Mouse (Mus musculus) regulatory T cell (primary cell): ENCODE results near the gene Mlph.

Source experiments
- in situ Hi-C: fragments of 300-600 bp; cut with MboI, MseI; formaldehyde crosslinking; loops from one replicate; pipeline ENCODE4 v1.15.1; 2025; ENCODE audit warnings: high pct_unique_total_duplicates

Gene Mlph

DNA sequence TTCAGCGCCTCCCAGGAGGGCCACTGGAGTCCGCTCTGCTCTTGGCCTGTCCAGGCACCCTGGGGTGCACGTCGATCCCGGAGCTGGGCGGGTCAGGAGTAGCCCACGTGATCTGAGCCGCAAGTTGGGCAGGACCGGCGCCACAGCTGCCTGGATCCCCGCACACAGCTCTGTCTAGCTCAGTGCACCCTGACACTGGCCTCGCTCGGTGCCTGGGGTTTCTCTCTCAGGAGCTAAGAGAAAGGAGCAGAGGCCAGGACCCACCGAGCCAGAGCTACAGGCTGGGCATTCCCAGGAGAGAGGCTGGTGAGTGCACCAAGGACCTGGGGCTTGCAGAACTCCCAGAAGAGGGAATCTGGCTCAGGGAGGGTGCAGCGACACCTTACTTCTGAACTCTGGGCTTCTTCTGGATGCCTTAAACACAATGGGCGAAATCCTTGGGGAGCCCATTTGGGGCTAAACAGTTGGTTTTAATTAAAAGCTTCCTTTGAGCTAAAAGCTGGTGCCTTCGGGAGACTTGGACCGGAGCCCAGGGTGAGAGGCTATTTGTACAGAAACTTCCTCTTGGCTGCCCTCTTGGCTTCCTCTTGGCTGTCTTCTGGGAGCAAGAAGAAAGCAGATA, at the start of gene Mlph:
Gene Mlph, plus strand, starts transcription at position 138 of the 622 bp plus-strand sequence.
- in situ Hi-C loops, result no loop called here

DNA sequence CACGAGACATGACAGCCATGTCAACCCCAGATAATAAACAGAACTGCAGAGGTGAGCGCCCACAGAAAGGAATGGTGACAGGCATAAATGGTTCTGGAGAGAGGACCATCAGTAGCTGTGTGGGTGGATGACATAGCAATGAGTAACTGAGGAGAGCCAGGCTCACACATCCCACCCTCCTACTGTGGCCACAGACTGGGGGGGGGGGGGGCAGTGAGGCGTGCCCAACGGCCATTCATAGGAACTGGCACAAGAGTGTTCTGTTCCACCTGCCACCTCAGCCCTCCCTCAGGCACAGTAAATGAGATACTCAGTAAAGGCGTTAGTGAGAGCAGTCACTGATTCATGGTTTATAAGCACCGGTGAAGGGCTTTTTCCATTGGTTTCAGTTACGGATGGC, 48.2 kb upstream of the Mlph start:
- in situ Hi-C loops, result no loop called here

DNA sequence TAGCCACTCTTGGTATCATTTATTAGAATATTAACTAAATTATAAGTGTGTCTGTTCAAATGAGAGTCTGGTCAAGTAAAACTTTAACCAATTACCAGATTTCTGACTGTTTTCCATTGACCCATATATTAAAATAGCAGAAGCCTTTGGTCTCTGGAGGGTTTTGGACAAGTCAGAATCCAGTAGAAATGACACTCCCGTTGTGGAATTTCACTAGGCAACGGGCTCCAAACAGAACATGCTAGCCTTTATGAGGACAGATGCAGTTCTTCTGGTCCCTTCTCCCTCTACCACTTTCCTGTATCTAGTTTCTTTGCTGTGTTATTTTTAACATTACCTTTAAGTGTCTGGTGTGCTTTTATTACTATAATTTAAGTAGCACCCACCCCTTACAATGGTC, 44.3 kb upstream of the Mlph start:
- in situ Hi-C loops, result no loop called here

DNA sequence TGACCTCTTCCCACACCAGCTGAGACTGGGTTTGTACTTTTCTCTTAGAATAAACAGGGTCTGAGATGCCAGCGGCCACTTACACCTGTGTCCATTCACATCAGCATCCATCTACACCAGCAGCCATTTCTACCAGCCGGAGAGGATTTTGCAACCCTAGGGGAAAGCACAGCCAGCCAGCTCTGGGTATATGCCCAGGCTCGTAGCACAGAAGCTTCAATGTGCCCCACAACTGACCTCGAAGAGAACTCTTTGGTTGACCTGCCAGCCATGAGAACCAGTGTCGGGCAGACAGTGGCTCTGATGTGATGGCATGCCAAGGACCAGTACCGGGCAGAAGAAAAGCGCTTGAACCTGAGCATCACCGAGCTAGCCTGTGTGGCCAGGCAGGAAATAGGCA, 39.5 kb upstream of the Mlph start:
- in situ Hi-C loops, result no loop called here

DNA sequence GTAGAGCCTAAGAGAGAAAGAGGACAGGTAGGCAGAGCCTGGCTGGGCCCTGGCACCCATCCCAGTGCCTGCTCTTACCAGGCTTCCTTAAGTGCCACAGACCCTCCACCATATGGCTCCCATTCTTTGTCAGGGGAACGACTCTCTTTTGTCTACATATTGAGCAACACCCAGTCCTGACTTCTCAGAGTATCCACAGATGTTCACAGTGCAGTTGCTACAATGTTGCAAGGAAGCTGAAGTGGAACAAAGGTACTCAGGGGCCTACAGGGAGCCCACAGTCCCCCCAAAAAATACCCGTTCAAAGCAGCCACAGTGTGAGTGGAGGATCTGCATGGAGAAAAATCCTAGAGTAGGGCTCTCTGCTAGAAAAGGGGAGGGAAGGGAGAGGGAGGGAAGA, 38.9 kb upstream of the Mlph start:
- in situ Hi-C loops, result no loop called here

DNA sequence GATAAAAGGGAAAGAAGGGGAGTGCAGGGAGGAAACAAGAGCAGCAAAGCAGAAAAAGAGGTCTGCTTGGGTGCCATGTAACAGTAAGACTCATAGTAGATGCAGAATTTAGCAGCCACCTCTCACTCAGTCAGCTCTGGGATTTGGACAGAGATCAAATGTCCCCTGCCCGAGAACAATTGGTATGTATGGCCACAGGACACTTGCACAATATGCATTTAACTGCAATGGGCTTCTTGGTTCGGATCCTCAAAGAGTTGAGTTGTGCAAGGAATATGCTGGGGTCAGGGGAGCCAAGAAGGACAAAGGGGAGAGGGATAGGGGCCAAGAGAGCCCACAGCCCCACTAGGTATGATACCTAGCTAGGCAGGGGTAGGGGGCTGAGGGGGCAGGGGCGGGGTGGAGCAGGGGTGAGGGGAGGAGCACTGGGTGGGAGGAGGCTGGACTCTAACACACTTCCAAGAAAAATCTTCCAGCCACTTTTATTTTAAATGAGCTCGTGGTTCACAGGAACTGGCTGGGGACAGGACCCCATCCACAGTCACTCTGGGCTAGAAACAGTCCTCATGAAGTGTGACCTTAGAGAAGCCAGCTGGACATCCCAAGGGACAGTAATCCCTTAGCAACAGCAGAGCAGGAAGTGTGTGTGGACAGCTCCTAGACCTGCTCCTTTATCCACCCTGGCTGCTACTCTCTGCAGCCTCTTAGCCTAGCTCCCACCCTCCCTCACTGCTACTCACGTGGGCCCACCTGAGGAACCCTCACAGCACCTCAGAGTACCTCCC, 38.2 kb upstream of the Mlph start:
- in situ Hi-C loops, result no loop called here

DNA sequence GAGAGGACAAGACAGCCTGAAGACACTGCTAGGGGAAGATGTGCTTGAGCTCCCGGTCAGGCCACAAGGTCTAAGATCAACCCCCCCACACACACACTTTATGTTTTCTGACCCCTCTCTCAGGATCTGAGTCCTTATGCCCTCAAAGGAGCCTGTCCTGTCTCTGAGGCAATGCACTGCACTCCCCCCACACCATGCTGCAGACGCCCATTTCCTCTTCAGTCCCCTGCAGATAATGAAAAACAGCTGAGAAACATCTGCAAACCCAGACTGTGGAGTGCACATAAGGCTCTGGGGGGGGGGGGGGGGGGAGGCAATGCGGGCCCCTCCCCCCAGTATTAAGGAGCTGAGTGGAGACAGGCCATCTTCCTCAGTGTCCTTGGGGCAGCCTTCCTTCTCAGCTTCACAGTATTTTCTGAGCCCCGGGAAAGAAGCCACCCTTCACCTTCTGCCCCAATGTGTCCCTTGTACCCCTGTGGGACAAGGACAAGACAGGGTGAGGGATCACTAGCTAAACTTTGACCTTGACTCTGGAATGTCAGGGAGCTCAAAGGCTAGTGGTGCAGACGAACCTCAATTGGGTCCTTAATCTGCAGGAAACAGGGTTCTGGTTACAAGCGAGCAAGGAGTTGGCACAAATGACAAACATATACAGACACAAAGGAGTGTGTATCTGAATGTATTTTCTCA, 29.0 kb upstream of the Mlph start:
- in situ Hi-C loops, result no loop called here

DNA sequence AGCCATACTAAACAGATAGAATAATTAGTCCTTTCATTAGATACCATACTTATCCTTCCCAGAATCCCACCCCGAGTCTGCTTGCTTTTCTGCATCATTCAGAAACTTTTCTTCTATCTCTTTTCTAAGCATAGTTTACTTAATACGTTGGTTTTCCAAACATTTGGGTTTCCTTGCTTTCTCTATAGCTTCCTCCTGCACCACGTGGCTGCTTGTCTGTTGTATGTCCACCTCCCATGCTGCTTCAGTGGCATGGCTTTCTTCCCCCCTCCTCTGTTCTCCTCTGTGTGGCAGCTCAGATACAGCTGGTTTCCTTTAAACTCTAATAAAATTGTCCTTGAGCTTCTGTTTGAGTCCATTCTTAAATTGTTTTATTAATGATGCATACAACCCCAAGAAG, 20.4 kb upstream of the Mlph start:
- in situ Hi-C loops, result no loop called here

DNA sequence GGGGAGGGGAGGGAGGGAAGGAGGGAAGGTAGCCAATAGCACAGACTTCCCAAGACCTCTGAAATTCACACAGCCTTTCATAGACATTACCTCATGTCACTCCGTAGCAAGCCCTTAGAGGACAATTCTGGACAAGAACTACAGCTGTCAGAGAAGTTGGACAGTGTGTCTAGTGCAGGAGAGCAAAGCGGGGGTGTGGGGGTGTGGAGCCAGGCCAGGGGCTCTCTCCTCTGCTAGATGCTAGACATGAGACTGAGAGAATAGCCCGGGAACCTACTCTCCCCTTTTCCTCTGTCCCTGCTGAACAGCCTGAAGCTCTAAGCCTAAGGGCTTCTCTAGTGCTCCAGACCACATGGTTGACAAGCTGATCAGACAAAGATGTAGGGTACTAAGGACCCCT, 19.9 kb upstream of the Mlph start:
- in situ Hi-C loops, result no loop called here

DNA sequence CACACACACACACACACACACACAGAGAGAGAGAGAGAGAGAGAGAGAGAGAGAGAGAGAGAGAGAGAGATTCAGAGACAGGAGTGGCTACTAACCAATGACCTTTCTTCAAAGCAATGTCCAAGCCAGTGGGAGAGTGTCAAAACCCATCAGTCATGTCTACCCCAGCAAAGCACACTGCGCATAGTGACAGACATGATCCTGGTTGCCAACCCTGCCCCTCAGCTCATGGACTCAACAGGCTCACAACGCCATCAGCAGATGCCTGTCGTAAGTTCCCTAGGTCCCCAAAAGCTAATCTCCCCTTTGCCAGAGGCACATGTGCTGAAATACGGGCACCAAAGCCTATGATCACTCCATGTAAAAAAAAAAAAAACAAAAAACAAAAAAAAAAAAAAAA, 18.6 kb upstream of the Mlph start:
- in situ Hi-C loops, result no loop called here

DNA sequence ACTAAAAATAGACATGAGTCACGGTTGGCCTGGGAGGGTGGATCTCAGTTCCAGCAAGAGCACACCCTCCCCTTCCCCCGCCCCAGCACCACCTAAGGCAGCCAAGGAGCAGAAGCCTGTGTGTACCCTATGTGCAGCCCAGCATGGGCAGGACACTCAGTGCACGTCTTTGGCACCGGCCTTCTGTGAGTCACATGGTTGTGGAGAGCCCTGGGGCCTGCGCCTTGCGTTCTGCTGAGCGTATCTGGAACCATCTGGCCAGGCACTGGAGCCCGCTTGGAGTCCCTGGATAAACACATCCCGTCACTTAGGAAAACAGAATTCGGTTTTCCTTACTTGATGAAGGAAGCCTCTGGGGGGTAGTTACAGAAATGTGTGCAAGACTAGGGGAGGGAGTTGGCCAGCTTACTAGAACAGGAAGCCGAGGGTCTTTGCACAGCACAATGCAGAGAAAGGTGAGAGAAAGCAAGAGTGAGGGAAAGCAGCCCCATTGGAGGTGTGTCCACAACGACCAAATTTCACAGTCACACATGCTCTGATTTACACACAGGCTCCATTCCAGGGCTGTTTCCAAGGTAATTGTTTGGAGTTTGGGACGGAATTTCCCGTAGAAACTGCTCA, 18.0 kb upstream of the Mlph start:
- in situ Hi-C loops, result no loop called here

DNA sequence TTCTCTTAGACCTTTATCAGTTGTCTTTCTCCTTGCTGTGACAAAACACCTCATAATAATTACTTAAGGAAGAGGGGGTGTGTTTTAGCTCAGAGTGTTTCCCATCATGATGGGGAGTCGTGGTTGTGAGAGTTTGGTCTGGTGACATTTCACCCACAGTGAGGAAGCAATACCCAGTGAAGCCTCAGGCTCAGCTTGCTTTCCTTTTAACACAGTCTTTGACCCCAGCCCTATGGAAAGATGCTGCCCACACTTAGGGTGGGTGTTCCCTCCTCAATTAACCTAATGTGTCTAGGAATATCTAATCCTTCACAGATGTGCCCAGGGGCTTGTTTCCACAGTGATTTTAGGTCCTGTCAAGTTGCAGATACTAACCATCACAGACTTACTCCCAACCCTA, 16.9 kb upstream of the Mlph start:
- in situ Hi-C loops, result no loop called here

DNA sequence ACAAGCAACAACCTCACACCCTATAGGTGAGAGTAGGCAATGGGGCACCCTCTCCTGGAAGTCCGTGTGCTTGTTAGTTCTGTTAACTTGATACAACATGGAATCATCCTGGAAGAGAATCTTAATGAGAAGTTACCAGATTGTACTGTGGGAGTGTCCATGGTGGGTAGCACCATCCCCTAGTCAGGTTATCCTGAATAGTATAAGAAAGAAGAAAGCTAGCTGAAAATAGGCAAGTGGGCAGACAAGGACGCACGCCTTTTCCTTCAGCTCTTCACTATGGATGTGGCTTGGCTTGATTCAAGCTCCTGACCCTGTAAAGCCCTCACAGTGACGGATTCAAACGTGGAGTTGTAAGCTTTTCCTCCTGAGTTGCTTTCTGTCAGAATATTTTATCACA, 15.1 kb upstream of the Mlph start:
- in situ Hi-C loops, result loop anchor here (5.0 kb wide), 1 partner anchor 57 kb away; no protein-coding TSS in a partner anchor

DNA sequence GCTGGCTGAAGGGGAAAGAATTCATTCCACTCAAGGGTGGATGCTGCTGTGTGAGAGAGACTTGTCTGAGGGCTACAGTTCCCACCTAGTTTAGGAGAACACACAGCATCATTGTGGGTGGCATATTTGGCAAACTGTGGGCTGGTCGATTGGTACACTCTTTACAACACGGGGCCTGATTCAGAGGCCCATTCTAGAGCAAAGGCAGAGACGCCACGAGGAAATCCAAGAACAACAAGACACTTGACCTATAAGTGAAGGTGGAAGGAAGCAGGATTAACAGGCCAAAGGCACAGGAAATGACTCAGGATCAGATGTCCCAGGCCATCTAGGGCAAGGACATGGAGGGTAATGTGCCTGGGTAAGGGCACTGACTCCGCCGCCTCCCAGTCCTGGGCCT, 14.5 kb upstream of the Mlph start:
- in situ Hi-C loops, result loop anchor here (5.0 kb wide), 1 partner anchor 57 kb away; no protein-coding TSS in a partner anchor

DNA sequence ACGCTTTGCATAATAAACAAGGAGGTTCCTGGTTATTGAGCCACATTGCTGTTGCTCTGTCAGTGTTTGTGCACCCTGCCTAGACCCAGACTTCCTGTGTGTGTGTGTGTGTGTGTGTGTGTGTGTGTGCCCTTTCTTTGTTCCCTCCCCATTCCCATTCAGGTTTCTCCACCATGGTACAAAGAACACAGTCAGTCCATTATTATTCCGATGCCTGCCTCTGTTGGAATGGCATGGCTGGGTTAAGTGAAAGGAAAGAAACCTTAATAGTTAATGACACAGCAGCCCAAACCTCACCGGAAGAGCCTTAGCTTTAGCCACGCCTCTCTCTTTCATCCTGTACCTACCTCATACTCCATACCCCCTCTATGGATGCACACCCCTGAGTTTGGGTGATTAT, 13.6 kb upstream of the Mlph start:
- in situ Hi-C loops, result loop anchor here (5.0 kb wide), 1 partner anchor 56 kb away; no protein-coding TSS in a partner anchor

DNA sequence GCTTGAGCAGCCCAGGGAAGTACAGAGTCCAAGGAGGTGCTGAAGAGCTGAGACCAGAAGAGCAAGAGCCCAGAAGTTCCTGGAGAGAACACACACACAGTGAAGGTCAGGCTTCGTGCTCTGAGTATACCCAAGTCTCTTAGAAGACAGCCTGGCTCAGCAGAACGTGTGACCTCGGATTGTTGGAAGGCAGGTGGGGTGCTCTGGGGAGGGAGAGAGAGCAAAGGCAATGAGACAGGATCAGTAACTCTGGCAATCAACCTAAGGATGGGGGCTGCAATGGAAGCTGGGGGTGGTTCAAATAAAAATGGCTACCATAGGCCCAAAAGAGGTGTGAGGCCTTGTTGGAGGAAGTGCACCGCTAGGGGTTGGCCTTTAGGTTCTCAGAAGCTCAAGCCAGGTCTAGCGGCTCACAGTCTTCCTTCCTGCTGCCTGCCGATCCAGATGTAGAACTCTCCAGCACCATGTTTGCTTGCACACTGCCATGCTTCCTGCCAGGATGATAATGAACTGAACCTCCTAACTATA, 13.1 kb upstream of the Mlph start:
- in situ Hi-C loops, result loop anchor here (5.0 kb wide), 1 partner anchor 56 kb away; no protein-coding TSS in a partner anchor

DNA sequence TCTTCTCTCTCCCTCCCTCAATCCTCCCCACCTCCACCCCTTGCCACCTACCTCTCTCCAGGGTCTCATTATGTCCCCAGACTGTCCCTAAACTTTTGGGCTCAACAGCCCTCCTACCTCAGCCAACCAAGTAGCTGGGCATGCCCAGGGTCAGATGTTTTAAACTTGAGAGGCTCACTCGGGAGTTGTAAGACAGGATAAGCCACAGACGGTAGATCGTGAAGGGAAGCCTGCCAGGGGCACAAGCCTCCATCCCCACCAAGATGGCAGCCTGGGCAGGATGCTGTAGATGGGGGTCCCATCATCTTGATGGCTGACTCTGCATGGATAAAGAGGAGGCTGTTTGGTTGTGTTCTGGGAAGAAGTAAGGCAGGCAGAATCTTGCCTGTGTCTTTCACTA, 12.1 kb upstream of the Mlph start:
- in situ Hi-C loops, result loop anchor here (5.0 kb wide), 1 partner anchor 55 kb away; no protein-coding TSS in a partner anchor

DNA sequence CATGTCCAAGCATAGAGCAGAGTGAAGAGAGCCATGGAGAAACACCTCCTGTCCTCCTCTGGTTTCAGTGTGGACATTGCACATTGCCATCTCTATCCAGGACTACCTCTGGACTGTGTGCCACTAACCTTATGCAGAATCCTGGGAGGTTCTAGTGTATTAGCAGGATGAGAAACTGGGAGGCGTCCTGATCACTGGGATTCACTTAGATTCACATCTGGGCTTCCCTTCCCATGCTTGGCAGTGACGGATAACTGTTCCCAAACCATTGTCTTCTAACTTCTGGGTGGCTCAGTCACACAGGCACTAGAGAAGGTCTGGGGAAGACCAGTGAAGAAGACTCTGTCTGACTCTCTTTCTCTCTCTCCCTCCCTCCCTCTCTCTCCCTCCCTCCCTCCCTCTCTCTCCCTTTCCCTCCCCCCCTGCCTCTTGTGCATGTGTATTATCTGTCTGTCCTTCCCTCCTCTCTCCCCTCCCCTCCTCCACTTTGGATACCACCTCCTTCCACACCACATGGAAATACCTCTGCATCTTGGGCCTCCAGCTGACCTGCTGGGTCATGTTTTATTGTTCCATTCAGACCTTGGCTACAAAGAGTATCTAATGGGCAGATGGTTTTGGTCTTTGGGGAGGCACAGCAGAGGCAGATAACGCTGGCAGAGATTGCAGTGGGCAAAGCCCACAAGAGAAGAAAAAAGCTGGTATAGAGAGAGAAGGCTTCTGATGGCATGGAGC, 11.5 kb upstream of the Mlph start:
- in situ Hi-C loops, result loop anchor here (5.0 kb wide), 1 partner anchor 54 kb away; no protein-coding TSS in a partner anchor

DNA sequence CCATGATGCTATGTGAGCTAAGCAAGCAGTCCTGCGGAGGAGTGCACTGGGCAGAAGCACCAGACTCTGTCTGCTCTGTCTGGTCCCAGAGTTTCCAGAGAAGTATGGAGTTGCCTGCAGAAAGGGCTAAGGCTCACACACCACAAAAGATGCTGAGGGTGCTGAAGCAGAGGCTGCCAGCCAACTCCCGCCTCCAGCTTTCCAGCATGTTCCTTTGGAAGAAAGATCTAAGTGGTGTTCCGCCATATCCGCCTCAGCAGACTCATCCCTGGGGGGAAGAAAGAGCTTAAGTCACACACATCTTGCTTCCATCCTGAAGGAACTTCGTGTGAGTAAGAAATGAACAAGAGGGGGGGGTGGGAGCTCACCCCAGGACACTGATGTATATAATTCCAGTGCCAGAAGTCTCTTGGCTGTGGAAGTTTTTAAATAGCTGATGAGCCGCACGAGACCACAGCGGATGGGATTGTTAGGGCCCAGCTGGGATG, 10.9 kb upstream of the Mlph start:
- in situ Hi-C loops, result loop anchor here (5.0 kb wide), 1 partner anchor 53 kb away; no protein-coding TSS in a partner anchor

DNA sequence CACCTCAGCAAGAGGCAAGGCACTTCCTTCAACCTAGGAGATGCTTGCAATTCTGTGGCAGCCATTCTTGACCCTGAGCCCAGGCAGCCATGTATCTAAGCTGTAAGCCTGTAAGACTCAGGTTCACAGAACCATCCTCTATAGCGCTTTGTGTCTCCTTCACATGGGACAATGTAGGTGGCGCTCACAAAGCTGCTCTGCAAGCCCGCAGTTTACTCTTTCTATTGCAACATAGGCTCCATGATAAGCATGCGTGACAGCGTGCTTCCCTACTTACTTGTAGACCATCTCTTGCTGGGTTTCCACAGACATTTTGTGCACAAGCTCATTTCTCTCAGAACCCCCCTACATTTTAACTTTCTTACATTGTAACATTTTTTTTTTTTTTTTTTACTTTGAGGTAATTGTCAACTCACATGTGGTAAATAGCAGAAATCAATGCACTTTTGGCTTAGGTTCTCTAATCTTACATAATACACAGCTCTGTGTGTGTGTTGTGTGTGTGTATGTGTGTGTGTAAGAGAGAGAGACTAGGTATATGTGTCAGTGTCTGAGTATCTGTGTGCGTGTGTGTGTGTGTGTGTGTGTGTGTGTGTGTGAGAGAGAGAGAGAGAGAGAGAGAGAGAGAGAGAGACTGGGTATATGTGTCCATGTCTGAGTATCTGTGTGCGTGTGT, 10.0 kb upstream of the Mlph start:
- in situ Hi-C loops, result loop anchor here (5.0 kb wide), 1 partner anchor 52 kb away; no protein-coding TSS in a partner anchor
